Mouse (Mus musculus) T-helper 2 cell (primary cell): ENCODE measurements around the gene Moap1.

Source experiments
- in situ Hi-C: fragments of 300-600 bp; cut with MboI, MseI; formaldehyde crosslinking; loops from one replicate; pipeline ENCODE4 v1.15.1; 2025; ENCODE audit warnings: high pct_unique_total_duplicates

Moap1 gene

GRCm38 (mm10) chr12:102743036-102743588, 349 bp downstream of the Moap1 start:
- in situ Hi-C loops = loop anchor here (10.0 kb wide), 1 partner anchor 592 kb away; no protein-coding TSS in a partner anchor

- in situ Hi-C loops = loop anchor here (10.0 kb wide), 1 partner anchor 593 kb away; no protein-coding TSS in a partner anchor
These were observed 1.4 kb downstream of the Moap1 start for GRCm38 (mm10) chr12:102742056-102742455.

- in situ Hi-C loops = loop anchor here (10.0 kb wide), 1 partner anchor 595 kb away; no protein-coding TSS in a partner anchor
These were observed 3.2 kb downstream of the Moap1 start for GRCm38 (mm10) chr12:102740285-102740684.

- in situ Hi-C loops = loop anchor here (10.0 kb wide), 1 partner anchor 326 kb away; no protein-coding TSS in a partner anchor
These were observed 4.4 kb downstream of the Moap1 start for GRCm38 (mm10) chr12:102739096-102739495.

- in situ Hi-C loops = loop anchor here (10.0 kb wide), 1 partner anchor 331 kb away; no protein-coding TSS in a partner anchor
These were observed 10.1 kb downstream of the Moap1 start for GRCm38 (mm10) chr12:102733381-102733780.

- in situ Hi-C loops = loop anchor here (10.0 kb wide), 1 partner anchor 334 kb away; no protein-coding TSS in a partner anchor
These were observed 12.5 kb downstream of the Moap1 start for GRCm38 (mm10) chr12:102730798-102731619.

GRCm38 (mm10) chr12:102729855-102730797, 13.3 kb downstream of the Moap1 start:
- in situ Hi-C loops = loop anchor here (5.0 to 10.0 kb wide), 2 partner anchors 143 to 335 kb away; no protein-coding TSS in a partner anchor

GRCm38 (mm10) chr12:102725761-102726175, 17.7 kb downstream of the Moap1 start:
- in situ Hi-C loops = loop anchor here (5.0 kb wide), 1 partner anchor 138 kb away; no protein-coding TSS in a partner anchor

GRCm38 (mm10) chr12:102725146-102725545, 18.3 kb downstream of the Moap1 start:
- in situ Hi-C loops = loop anchor here (5.0 kb wide), 1 partner anchor 138 kb away; no protein-coding TSS in a partner anchor

- in situ Hi-C loops = no loop called here
These were observed 19.6 kb downstream of the Moap1 start for GRCm38 (mm10) chr12:102723861-102724260.

GRCm38 (mm10) chr12:102722966-102723365, 20.5 kb downstream of the Moap1 start:
- in situ Hi-C loops = no loop called here

GRCm38 (mm10) chr12:102722451-102722850, 21.0 kb downstream of the Moap1 start:
- in situ Hi-C loops = no loop called here

GRCm38 (mm10) chr12:102719552-102720315, 23.7 kb downstream of the Moap1 start:
- in situ Hi-C loops = loop anchor here (5.0 kb wide), 1 partner anchor 232 kb away; no protein-coding TSS in a partner anchor

- in situ Hi-C loops = loop anchor here (5.0 kb wide), 1 partner anchor 228 kb away; no protein-coding TSS in a partner anchor
These were observed 28.6 kb downstream of the Moap1 start for GRCm38 (mm10) chr12:102714654-102715395.

GRCm38 (mm10) chr12:102714116-102714515, 29.3 kb downstream of the Moap1 start:
- in situ Hi-C loops = no loop called here

- in situ Hi-C loops = no loop called here
These were observed 30.2 kb downstream of the Moap1 start for GRCm38 (mm10) chr12:102713153-102713865.

GRCm38 (mm10) chr12:102710851-102711375, 32.5 kb downstream of the Moap1 start:
- in situ Hi-C loops = no loop called here

GRCm38 (mm10) chr12:102709896-102710295, 33.6 kb downstream of the Moap1 start:
- in situ Hi-C loops = loop anchor here (5.0 kb wide), 1 partner anchor 128 kb away; no protein-coding TSS in a partner anchor
